Mouse (Mus musculus) liver, embryonic 14.5 days (tissue): ENCODE data around the gene Capzb. TPM values are rescaled to one million over a fixed set of nuclear protein-coding genes. Genes with fewer than 3 reads are reported as not detected.

ENCODE experiments used
- ATAC-seq: fragments of 200-750 bp; cut with Nextera tagmentation; 2 replicates; pipeline ENCODE4 v1.8.0; 2017; ENCODE audit warnings: moderate number of reproducible peaks, mild to moderate bottlenecking, moderate library complexity; ENCODE audit not compliant: insufficient read depth
- DNase-seq, 3 experiments: peaks; one replicate each; pipeline ENCODE4 v3.0.0-alpha.2; 2012 to 2013; ENCODE audit warnings: low read depth in 3 of 3, low spot score in 3 of 3
- H3K27ac ChIP-seq: fragments of 300-500 bp; sonication (generic); 2 replicates; pipeline ENCODE4 v1.5.1; 2014; ENCODE audit warnings: moderate library complexity, mild to moderate bottlenecking, control low read depth, inconsistent platforms
- H3K27me3 ChIP-seq: fragments of 300-500 bp; sonication (generic); 2 replicates; pipeline ENCODE4 v1.6.1; 2014; ENCODE audit warnings: mild to moderate bottlenecking, low read length, moderate library complexity; ENCODE audit not compliant: control insufficient read depth, insufficient read depth
- H3K36me3 ChIP-seq: fragments of 300-500 bp; sonication (generic); replicated peaks from 2 replicates; pipeline ENCODE4 v1.6.1; 2014; ENCODE audit warnings: low read depth; ENCODE audit not compliant: control insufficient read depth, insufficient read depth
- H3K4me1 ChIP-seq, 2 experiments: fragments of 200-500 bp in 1 of 2; fragments of 300-500 bp in 1 of 2; sonication (generic) in 1 of 2; replicated peaks; 2 replicates each; pipeline ENCODE4 v1.6.1; 2012 to 2014; ENCODE audit warnings: antibody characterized with exemption in 1 of 2, inconsistent platforms in 1 of 2, low read length in 1 of 2; ENCODE audit not compliant: control insufficient read depth in 2 of 2, insufficient read depth in 2 of 2
- H3K4me2 ChIP-seq: fragments of 300-500 bp; sonication (generic); 2 replicates; pipeline ENCODE4 v1.6.1; 2014; ENCODE audit warnings: low read depth, mild to moderate bottlenecking, control low read depth, moderate library complexity
- H3K4me3 ChIP-seq, 2 experiments: fragments of 200-500 bp in 1 of 2; fragments of 300-500 bp in 1 of 2; sonication (generic) in 1 of 2; 2 replicates each; pipeline ENCODE4 v1.5.1; 2012 to 2014; ENCODE audit warnings: low read depth in 2 of 2, low read length in 2 of 2, mild to moderate bottlenecking in 2 of 2, control low read depth in 1 of 2, inconsistent platforms in 1 of 2, moderate library complexity in 1 of 2; ENCODE audit not compliant: insufficient read depth in 1 of 2
- H3K9ac ChIP-seq: fragments of 300-500 bp; sonication (generic); replicated peaks from 2 replicates; pipeline ENCODE4 v1.6.1; 2014; ENCODE audit warnings: mild to moderate bottlenecking, control low read depth, moderate library complexity
- H3K9me3 ChIP-seq: fragments of 300-500 bp; sonication (generic); 2 replicates; pipeline ENCODE4 v1.6.1; 2016; ENCODE audit warnings: low read length, mixed read lengths; ENCODE audit not compliant: control insufficient read depth
- CTCF ChIP-seq: IDR thresholded peaks from 2 replicates; pipeline ENCODE4 v1.5.1; 2016; ENCODE audit warnings: antibody characterized with exemption, low read depth, control low read depth
- EP300 ChIP-seq: IDR thresholded peaks from 2 replicates; pipeline ENCODE4 v1.6.1; 2016; ENCODE audit warnings: antibody characterized with exemption, low read depth
- WGBS: fragments of 180-500 bp; shearing (Covaris S2); extraction: QIAGEN DNeasy Blood & Tissue Kit; methylation state at CpG from one replicate; pipeline ENCODE4 v1.1.7; 2014; ENCODE audit not compliant: insufficient replicate concordance; 5-methylcytosine and 5-hydroxymethylcytosine counted together
- polyA plus RNA-seq, 2 experiments: library from polyadenylated mRNA; depleted of rRNA in 1 of 2; stranded (reverse) in 1 of 2; unstranded in 1 of 2; fragments of >200 nt; fragmentation: Nextera tagmentation in 1 of 2; extraction: Ambion mirVana in 1 of 2; gene quantifications; 2 replicates each; pipeline versions ENCODE4 v1.2.1 to v1.2.3; 2012 to 2014

Gene Capzb
- polyA plus RNA-seq, 2 experiments, result 63.0 to 110 TPM

- Histone ChIP-seq H3K9ac (no peak overlapping the region), H3K9me3 (no peaks in the 10 kb centered on the region), H3K4me2 (no peak overlapping the region; the same call in 1 of the 2 replicates), H3K4me3 (no peak overlapping the region), H3K27me3 (no peaks in the 10 kb centered on the region), H3K36me3 (no peaks in the 10 kb centered on the region; the same call in 1 of the 2 replicates), H3K27ac (no peak overlapping the region), H3K4me1 (peaks cover 21 to 55% of the 10 kb centered on the region in 2 experiments)
- WGBS, result 22% methylated on average over 3 of the region's 3 CpGs
- ATAC-seq (no peak), DNase-seq (no peak)
- TF ChIP-seq CTCF (no peak), EP300 (no peak)
Measured at GRCm38 (mm10) chr4:139200946-139201345, 8.2 kb downstream of the Capzb start.

DNA sequence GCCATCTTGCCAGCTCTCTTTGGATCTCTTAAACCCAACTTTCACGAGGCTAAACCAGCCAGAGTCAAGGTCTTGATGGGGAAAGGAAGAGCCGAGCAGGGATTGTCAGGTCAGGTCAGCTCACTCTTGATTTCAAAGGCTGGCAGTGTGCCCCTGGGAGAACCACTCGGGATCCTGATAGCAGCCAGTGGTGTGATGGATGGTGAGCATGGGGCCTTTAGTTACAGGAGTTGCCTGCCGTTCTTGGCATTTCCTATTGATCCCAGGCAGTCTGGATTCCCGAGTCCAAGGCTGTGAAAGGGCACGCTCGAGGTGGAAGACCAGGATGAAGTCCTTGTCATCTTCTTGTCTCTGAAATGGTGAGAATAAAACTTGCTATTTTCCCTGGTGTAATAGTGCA is 9.9 kb downstream of the Capzb start:
- Histone ChIP-seq H3K36me3 (no peaks in the 10 kb centered on the region; the same call in 1 of the 2 replicates), H3K27me3 (no peaks in the 10 kb centered on the region), H3K9ac (no peak overlapping the region), H3K4me3 (no peak overlapping the region), H3K9me3 (no peaks in the 10 kb centered on the region), H3K4me1 (peaks cover 8 to 41% of the 10 kb centered on the region in 2 experiments), H3K27ac (no peak overlapping the region), H3K4me2 (no peak overlapping the region)
- WGBS, result 61% methylated on average over 7 of the region's 7 CpGs
- DNase-seq, result no peak
- ATAC-seq, result no peak
- TF ChIP-seq CTCF (no peak), EP300 (no peak)

GRCm38 (mm10) chr4:139203381-139203780 is 10.7 kb downstream of the Capzb start:
- Histone ChIP-seq H3K4me2 (no peak overlapping the region), H3K9me3 (no peaks in the 10 kb centered on the region), H3K27me3 (no peaks in the 10 kb centered on the region), H3K9ac (no peak overlapping the region), H3K36me3 (no peaks in the 10 kb centered on the region; the same call in 1 of the 2 replicates), H3K4me1 (peaks cover 7 to 41% of the 10 kb centered on the region in 2 experiments), H3K27ac (no peak overlapping the region), H3K4me3 (no peak overlapping the region)
- TF ChIP-seq CTCF (no peak), EP300 (no peak)
- DNase-seq, result no peak
- WGBS, result 43% methylated on average over 2 of the region's 2 CpGs
- no peak for ATAC-seq

GRCm38 (mm10) chr4:139205842-139206241 is 13.1 kb downstream of the Capzb start:
- ATAC-seq (no peak), DNase-seq (no peak)
- Histone ChIP-seq H3K4me2 (no peak overlapping the region), H3K36me3 (no peaks in the 10 kb centered on the region; the same call in 1 of the 2 replicates), H3K4me1 (peaks cover 19 to 34% of the 10 kb centered on the region in 2 experiments), H3K27me3 (no peaks in the 10 kb centered on the region), H3K4me3 (no peak overlapping the region), H3K9me3 (no peaks in the 10 kb centered on the region), H3K9ac (no peak overlapping the region), H3K27ac (no peak overlapping the region)
- peak; percentile 60 for TF ChIP-seq CTCF
- no peak for TF ChIP-seq EP300
- 45% methylated on average over 5 of the region's 5 CpGs for WGBS

GRCm38 (mm10) chr4:139206353-139207045 is 13.8 kb downstream of the Capzb start:
- Histone ChIP-seq H3K27ac (no peak overlapping the region), H3K36me3 (no peaks in the 10 kb centered on the region; the same call in 1 of the 2 replicates), H3K4me2 (no peak overlapping the region), H3K9ac (no peak overlapping the region), H3K4me1 (peaks cover 17 to 30% of the 10 kb centered on the region in 2 experiments), H3K4me3 (no peak overlapping the region), H3K27me3 (no peaks in the 10 kb centered on the region), H3K9me3 (no peaks in the 10 kb centered on the region)
- TF ChIP-seq CTCF, result no peak
- no peak for TF ChIP-seq EP300
- DNase-seq (no peak), ATAC-seq (no peak)
- WGBS, result 70% methylated on average over 8 of the region's 8 CpGs
